Mouse (Mus musculus): Measurements from ENCODE around the gene Tigar.

DNA sequence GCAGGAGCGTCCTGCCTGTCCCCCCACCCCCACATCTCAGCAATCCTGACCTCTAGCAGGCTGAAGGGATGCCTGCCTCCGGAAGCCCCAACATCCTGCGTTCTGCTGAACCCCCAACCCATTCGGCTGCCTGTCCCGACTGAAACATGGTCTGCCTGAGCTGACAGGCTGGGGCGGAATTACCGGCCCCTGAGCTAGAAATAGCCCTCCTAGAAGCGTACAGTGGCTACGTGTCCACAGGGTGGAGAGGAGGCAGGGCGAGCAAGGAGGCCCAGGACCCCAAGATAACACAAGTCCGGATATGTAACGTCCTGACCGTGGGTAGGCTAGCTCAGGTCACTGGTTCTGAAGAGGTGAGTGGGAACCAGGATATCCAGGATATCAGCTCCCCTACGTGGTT is 44.5 kb downstream of the Tigar start:
- TF ChIP-seq CTCF (IDR thresholded peaks at IDR 0.05; ENCODE audit: borderline replicate concordance, insufficient read depth, low read length) (no peak), POLR2A (IDR thresholded peaks at IDR 0.05; ENCODE audit: low read depth, low read length) (no peak)
